9 mouse cellular contexts compared by ENCODE assay signal in genomic region chr8:121602860-121603259, GRCm38 (mm10). TPM values are rescaled to one million over a fixed set of nuclear protein-coding genes. Genes with fewer than 3 reads are reported as not detected.
DNase-seq lines count a peak whose midpoint lies in the region; ATAC-seq and TF ChIP-seq lines count a peak whose summit lies in the region.
"Had no signal": no experiment of that assay in that cellular context is flagged by ENCODE, and none has a peak within 500 bp of the region (broad histone marks: within the 10 kb centered on the region; RNA-seq: fewer than 3 reads in every experiment).

No protein-coding gene starts in this region.

- TF ChIP-seq POLR2A in heart, adult 2 months (IDR thresholded peaks at IDR 0.05; ENCODE audit: insufficient read depth, low read depth, low read length) = 0 out of 2 replicates have a peak, but pooled peaks have one; percentile 26

- no peak overlapping the region for H3K4me3 ChIP-seq in heart, adult 2 months
- no peak overlapping the region for H3K4me3 ChIP-seq in kidney, postnatal 0 days (replicated peaks; ENCODE audit: low read depth, low read length)
- H3K4me3 ChIP-seq in liver, embryonic 14.5 days (ENCODE audit: insufficient read depth in 1 of 2, low read depth in 2 of 2, low read length in 2 of 2) = no peak overlapping the region

- no peaks in the 10 kb centered on the region; the same call in 1 of the 2 replicates for H3K4me1 ChIP-seq in heart, adult 2 months (ENCODE audit: control insufficient read depth, insufficient read depth, low read length)
- no peaks in the 10 kb centered on the region for H3K4me1 ChIP-seq in kidney, postnatal 0 days (replicated peaks; ENCODE audit: insufficient read depth, low read length)
- H3K4me1 ChIP-seq in liver, embryonic 14.5 days (replicated peaks; ENCODE audit: control insufficient read depth in 2 of 2, insufficient read depth in 2 of 2, low read length in 1 of 2) = no peaks in the 10 kb centered on the region

- H3K27ac ChIP-seq in heart, adult 2 months = no peak overlapping the region
- H3K27ac ChIP-seq in kidney, postnatal 0 days = no peak overlapping the region
- H3K27ac ChIP-seq in liver, embryonic 14.5 days = no peak overlapping the region

- no peaks in the 10 kb centered on the region for H3K36me3 ChIP-seq in heart, adult 2 months (ENCODE audit: control insufficient read depth, insufficient read depth, low read length)
- peaks cover 60% of the 10 kb centered on the region for H3K36me3 ChIP-seq in kidney, postnatal 0 days (ENCODE audit: insufficient read depth, low read length)
- H3K36me3 ChIP-seq in liver, embryonic 14.5 days (replicated peaks; ENCODE audit: control insufficient read depth, insufficient read depth, low read depth) = peaks cover 4% of the 10 kb centered on the region

- peak; percentile 92 for DNase-seq in ES-CJ7 (ENCODE audit: low read depth, low spot score)
- DNase-seq in adrenal gland, adult 18-20 months (ENCODE audit: low spot score in 2 of 2) = peak; percentile 53 to 64
- peak; percentile 70 for DNase-seq in embryo, embryonic 11 days
- DNase-seq in heart, adult 2 months = peak; percentile 73 to 74
- DNase-seq in kidney, postnatal 0 days (ENCODE audit: low spot score) = peak; percentile 92
- no peak for DNase-seq in liver, embryonic 14.5 days (ENCODE audit: low read depth in 3 of 3, low spot score in 3 of 3)
- DNase-seq in retina, postnatal 7 days (ENCODE audit: low read depth, low spot score) = peak; percentile 64
- no peak for DNase-seq in spleen, postnatal 14 days (ENCODE audit: low spot score in 2 of 2)

- no peaks in the 10 kb centered on the region for H3K79me2 ChIP-seq in heart, adult 2 months (replicated peaks; ENCODE audit: control insufficient read depth, insufficient read depth, low read length)

- peak; percentile 91 for TF ChIP-seq EP300 in heart, adult 2 months (IDR thresholded peaks at IDR 0.05; ENCODE audit: insufficient read depth, low read depth, low read length)
- TF ChIP-seq EP300 in liver, embryonic 14.5 days (IDR thresholded peaks at IDR 0.05; ENCODE audit: low read depth) = no peak

- peak; percentile 91 for TF ChIP-seq CTCF in heart, adult 2 months (IDR thresholded peaks at IDR 0.05)
- peak; percentile 98 for TF ChIP-seq CTCF in kidney, postnatal 0 days (IDR thresholded peaks at IDR 0.05; ENCODE audit: low read depth)
- TF ChIP-seq CTCF in liver, embryonic 14.5 days (IDR thresholded peaks at IDR 0.05; ENCODE audit: low read depth) = peak; percentile 85

- ATAC-seq in kidney, postnatal 0 days (replicated peaks; ENCODE audit: low FRiP score, low read depth) = 0 out of 2 replicates have a peak, but pooled peaks have one; percentile 46
- no peak for ATAC-seq in liver, embryonic 14.5 days (ENCODE audit: insufficient read depth)

- H3K27me3 ChIP-seq in heart, adult 2 months (ENCODE audit: control insufficient read depth, insufficient read depth, low read length) = no peaks in the 10 kb centered on the region
- H3K27me3 ChIP-seq in kidney, postnatal 0 days (ENCODE audit: insufficient read depth, low read length) = no peaks in the 10 kb centered on the region
- H3K27me3 ChIP-seq in liver, embryonic 14.5 days (ENCODE audit: control insufficient read depth, insufficient read depth, low read length) = no peaks in the 10 kb centered on the region

- H3K9ac ChIP-seq in heart, adult 2 months (ENCODE audit: low read depth, low read length) = no peak overlapping the region
- no peak overlapping the region for H3K9ac ChIP-seq in kidney, postnatal 0 days (ENCODE audit: low read depth, low read length)
- H3K9ac ChIP-seq in liver, embryonic 14.5 days (replicated peaks) = no peak overlapping the region

- H3K9me3 ChIP-seq in kidney, postnatal 0 days (replicated peaks; ENCODE audit: low read length) = no peaks in the 10 kb centered on the region
- no peaks in the 10 kb centered on the region for H3K9me3 ChIP-seq in liver, embryonic 14.5 days (ENCODE audit: control insufficient read depth, low read length)

- no peak overlapping the region for H3K4me2 ChIP-seq in kidney, postnatal 0 days (ENCODE audit: low read length)
- H3K4me2 ChIP-seq in liver, embryonic 14.5 days (ENCODE audit: low read depth) = no peak overlapping the region

- 14% methylated on average over 3 of the region's 3 CpGs for WGBS in heart, adult 2 months
- 35% methylated on average over 3 of the region's 3 CpGs for WGBS in kidney, postnatal 0 days
- 18% methylated on average over 3 of the region's 3 CpGs for WGBS in liver, embryonic 14.5 days (ENCODE audit: insufficient replicate concordance)

- intact Hi-C loops in heart, adult 2 months (cut with DNase I) = loop anchor here (1.0 to 5.0 kb wide), 4 partner anchors 20 to 82 kb away; no protein-coding TSS in a partner anchor

RNA-seq across cellular contexts. Expression of gene Map1lc3b, which starts 12.7 kb away (rescaled TPM):
- total RNA-seq in adrenal gland, adult 18-20 months (2021) = 100 to 1,000 TPM; 177 to 185 TPM
- total RNA-seq in heart, adult 2 months (2021) = 100 to 1,000 TPM; 235 to 277 TPM
- polyA plus RNA-seq in heart, adult 2 months (2012; rRNA removed) = 129 and 131 TPM in 2 replicates
- 281 and 284 TPM in 2 replicates for polyA plus RNA-seq in kidney, postnatal 0 days (2015; fragmentation: Nextera tagmentation; extraction: Ambion mirVana)
- polyA plus RNA-seq in liver, embryonic 14.5 days (2012; rRNA removed) = 19.4 and 20.9 TPM in 2 replicates
- polyA plus RNA-seq in liver, embryonic 14.5 days (2014; fragmentation: Nextera tagmentation; extraction: Ambion mirVana) = 147 TPM in 2 replicates

RNA-seq across cellular contexts. Expression of gene Fbxo31, which starts 24.3 kb away (rescaled TPM):
- 10 to 100 TPM; 33.6 to 45.0 TPM for total RNA-seq in adrenal gland, adult 18-20 months (2021)
- total RNA-seq in heart, adult 2 months (2021) = 100 to 1,000 TPM in 1 of 2 experiments, 10 to 100 TPM in 1; 96.7 to 124 TPM
- polyA plus RNA-seq in heart, adult 2 months (2012; rRNA removed) = 74.4 and 106 TPM in 2 replicates
- polyA plus RNA-seq in kidney, postnatal 0 days (2015; fragmentation: Nextera tagmentation; extraction: Ambion mirVana) = 13.4 and 14.9 TPM in 2 replicates
- 4.7 and 5.8 TPM in 2 replicates for polyA plus RNA-seq in liver, embryonic 14.5 days (2012; rRNA removed)
- polyA plus RNA-seq in liver, embryonic 14.5 days (2014; fragmentation: Nextera tagmentation; extraction: Ambion mirVana) = 6.6 and 7.1 TPM in 2 replicates

RNA-seq across cellular contexts. Expression of gene Zcchc14, which starts 49.8 kb away (rescaled TPM):
- 10 to 100 TPM; 31.8 to 34.6 TPM for total RNA-seq in adrenal gland, adult 18-20 months (2021)
- total RNA-seq in heart, adult 2 months (2021) = 10 to 100 TPM; 28.5 to 30.0 TPM
- 17.6 and 22.1 TPM in 2 replicates for polyA plus RNA-seq in heart, adult 2 months (2012; rRNA removed)
- polyA plus RNA-seq in kidney, postnatal 0 days (2015; fragmentation: Nextera tagmentation; extraction: Ambion mirVana) = 10.9 and 13.5 TPM in 2 replicates
- 1.6 and 1.7 TPM in 2 replicates for polyA plus RNA-seq in liver, embryonic 14.5 days (2012; rRNA removed)
- 1.3 and 1.5 TPM in 2 replicates for polyA plus RNA-seq in liver, embryonic 14.5 days (2014; fragmentation: Nextera tagmentation; extraction: Ambion mirVana)

RNA-seq across cellular contexts. Expression of gene 1700018B08Rik, which starts 58.7 kb away (rescaled TPM):
- total RNA-seq in adrenal gland, adult 18-20 months (2021) = not detected
- not detected for total RNA-seq in heart, adult 2 months (2021)
- 0.41 TPM in 1 of 2 replicates, not detected in the other for polyA plus RNA-seq in heart, adult 2 months (2012; rRNA removed)
- not detected in 2 replicates for polyA plus RNA-seq in kidney, postnatal 0 days (2015; fragmentation: Nextera tagmentation; extraction: Ambion mirVana)
- not detected in 2 replicates for polyA plus RNA-seq in liver, embryonic 14.5 days (2012; rRNA removed)
- polyA plus RNA-seq in liver, embryonic 14.5 days (2014; fragmentation: Nextera tagmentation; extraction: Ambion mirVana) = not detected in 2 replicates
- total RNA-seq: layer of hippocampus, postnatal 25 days had no signal

Comparison
In these comparisons a context has a peak if more than half of its experiments do, and no peak if none do; other contexts are left out.
1. DNase-seq: peak in ES-CJ7 (single experiment), adrenal gland, adult 18-20 months (2 of 2), embryo, embryonic 11 days (single experiment), heart, adult 2 months (2 of 2), kidney, postnatal 0 days (single experiment) and retina, postnatal 7 days (single experiment); none in liver, embryonic 14.5 days (0 of 3) and spleen, postnatal 14 days (0 of 2).
2. Peak in every context shown above with its lines, with median percentiles within 50 percentile points of each other: CTCF ChIP-seq.